Mouse (Mus musculus) lung, embryonic 14.5 days (tissue): Measurements from ENCODE around the gene Klhl23. TPM values are rescaled to one million over a fixed set of nuclear protein-coding genes. Genes with fewer than 3 reads are reported as not detected.

ENCODE experiments used
- ATAC-seq: fragments of 200-750 bp; cut with Nextera tagmentation; 2 replicates; pipeline ENCODE4 v1.8.0; 2017; ENCODE audit warnings: mild to moderate bottlenecking, moderate TSS enrichment, moderate library complexity; ENCODE audit not compliant: insufficient read depth
- DNase-seq: peaks from one replicate; pipeline ENCODE4 v3.0.0-alpha.2; 2015
- H3K27ac ChIP-seq: fragments of 300-500 bp; sonication (generic); 2 replicates; pipeline ENCODE4 v1.5.1; 2014; ENCODE audit warnings: low read depth, mild to moderate bottlenecking, moderate library complexity
- H3K27me3 ChIP-seq: fragments of 300-500 bp; sonication (generic); 2 replicates; pipeline ENCODE4 v1.6.1; 2014; ENCODE audit warnings: low read length, control low read depth; ENCODE audit not compliant: insufficient read depth
- H3K36me3 ChIP-seq: fragments of 300-500 bp; sonication (generic); 2 replicates; pipeline ENCODE4 v1.6.1; 2014; ENCODE audit warnings: control low read depth; ENCODE audit not compliant: insufficient read depth
- H3K4me1 ChIP-seq: fragments of 300-500 bp; sonication (generic); 2 replicates; pipeline ENCODE4 v1.6.1; 2014; ENCODE audit warnings: antibody characterized with exemption, control low read depth; ENCODE audit not compliant: insufficient read depth
- H3K4me2 ChIP-seq: fragments of 300-500 bp; sonication (generic); 2 replicates; pipeline ENCODE4 v1.6.1; 2014; ENCODE audit warnings: mild to moderate bottlenecking
- H3K4me3 ChIP-seq: fragments of 300-500 bp; sonication (generic); 2 replicates; pipeline ENCODE4 v1.5.1; 2014; ENCODE audit warnings: low read depth, low read length
- H3K9ac ChIP-seq: fragments of 300-500 bp; sonication (generic); 2 replicates; pipeline ENCODE4 v1.6.1; 2014
- H3K9me3 ChIP-seq: fragments of 300-500 bp; sonication (generic); 2 replicates; pipeline ENCODE4 v1.6.1; 2016; ENCODE audit warnings: low read depth, low read length, control low read depth
- CTCF ChIP-seq: IDR thresholded peaks from 2 replicates; pipeline ENCODE4 v1.5.1; 2016; ENCODE audit warnings: antibody characterized with exemption, low read depth
- WGBS: fragments of 180-500 bp; shearing (Covaris S2); extraction: QIAGEN DNeasy Blood & Tissue Kit; methylation state at CpG from one replicate; pipeline ENCODE4 v1.1.7; 2014; 5-methylcytosine and 5-hydroxymethylcytosine counted together
- polyA plus RNA-seq: library from polyadenylated mRNA; unstranded; fragments of >200 nt; fragmentation: Nextera tagmentation; extraction: Ambion mirVana; gene quantifications from 2 replicates; pipeline ENCODE4 v1.2.1, GENCODE M21; 2014

The Klhl23 gene
- polyA plus RNA-seq, 1 experiment from 2014 or later: 39.6 TPM

GRCm38 (mm10) chr2:69885050-69885449, 63.3 kb downstream of the Klhl23 start:
- Histone ChIP-seq H3K36me3 (no peaks in the 10 kb centered on the region), H3K4me2 (peak overlapping the region; percentile 67), H3K9me3 (no peaks in the 10 kb centered on the region), H3K27ac (peak overlapping the region; percentile 72), H3K9ac (peak overlapping the region; percentile 89), H3K4me1 (no peaks in the 10 kb centered on the region), H3K27me3 (no peaks in the 10 kb centered on the region), H3K4me3 (peak overlapping the region; percentile 65)
- no peak for TF ChIP-seq CTCF
- WGBS: 6% methylated on average over 12 of the region's 12 CpGs
- DNase-seq (peak; percentile 28), ATAC-seq (peak; percentile 57)

GRCm38 (mm10) chr2:69885451-69886305, 63.9 kb downstream of the Klhl23 start, which contains the start of gene Mettl5:
Mettl5 (minus strand) TSS chr2:69885615.
- H3K4me3 ChIP-seq: peak within 1 kb of the TSS; percentile 65
- peak within 1 kb of the TSS; percentile 89 for H3K9ac ChIP-seq
- no peaks in the 10 kb centered on the region for H3K36me3 ChIP-seq
- 2% methylated on average over 45 of the region's 45 CpGs for WGBS
- no peaks in the 10 kb centered on the region for H3K9me3 ChIP-seq
- peak within 1 kb of the TSS; percentile 72 for H3K27ac ChIP-seq
- peak; percentile 95 for ATAC-seq
- H3K27me3 ChIP-seq: no peaks in the 10 kb centered on the region
- no peaks in the 10 kb centered on the region for H3K4me1 ChIP-seq
- peak within 1 kb of the TSS; percentile 67 for H3K4me2 ChIP-seq
- peak; percentile 79 for TF ChIP-seq CTCF
- peak; percentile 95 for DNase-seq

Other genes starting within 250 kb of the Klhl23 start
- 1.1 and 1.5 TPM in 2 replicates for gene Lrp2, start 235.9 kb upstream of the Klhl23 start, polyA plus RNA-seq
- gene Bbs5, start 174.8 kb upstream of the Klhl23 start, polyA plus RNA-seq: 14.2 and 15.6 TPM in 2 replicates
- 0.13 and 0.76 TPM in 2 replicates for gene Klhl41, start 151.8 kb upstream of the Klhl23 start, polyA plus RNA-seq
- 14.6 and 15.3 TPM in 2 replicates for gene Fastkd1, start 108.4 kb upstream of the Klhl23 start, polyA plus RNA-seq
- gene Ppig, start 99.4 kb upstream of the Klhl23 start, polyA plus RNA-seq: 120 and 130 TPM in 2 replicates
- gene Ccdc173, start 32.4 kb upstream of the Klhl23 start, polyA plus RNA-seq: 2.0 and 2.5 TPM in 2 replicates
- gene Phospho2, start 32.3 kb upstream of the Klhl23 start, polyA plus RNA-seq: 24.3 and 24.4 TPM in 2 replicates
- 328 and 346 TPM in 2 replicates for gene Ssb, start 39.6 kb downstream of the Klhl23 start, polyA plus RNA-seq
- 41.5 and 45.1 TPM in 2 replicates for gene Mettl5, start 63.7 kb downstream of the Klhl23 start, polyA plus RNA-seq
- 19.5 and 20.1 TPM in 2 replicates for gene Ubr3, start 75.3 kb downstream of the Klhl23 start, polyA plus RNA-seq
- gene Myo3b, start 217.2 kb downstream of the Klhl23 start, polyA plus RNA-seq: 0.24 and 0.46 TPM in 2 replicates